Mouse (Mus musculus) adrenal gland (tissue): ENCODE measurements around the gene Fndc1.

ENCODE experiments used
- intact Hi-C: fragments of 180-260 bp; cut with DNase I; formaldehyde crosslinking; loops from one replicate; pipeline ENCODE4 v1.15.1; 2025

The Fndc1 gene

GRCm38 (mm10) chr17:7821553-7822186 lies 5.4 kb downstream of the Fndc1 start:
- intact Hi-C loops = loop anchor here (2.0 to 5.0 kb wide), 2 partner anchors 225 to 379 kb away; no protein-coding TSS in a partner anchor

GRCm38 (mm10) chr17:7820176-7820575 lies 6.9 kb downstream of the Fndc1 start:
- intact Hi-C loops = loop anchor here (5.0 kb wide), 1 partner anchor 378 kb away; no protein-coding TSS in a partner anchor

GRCm38 (mm10) chr17:7816602-7817001 lies 10.5 kb downstream of the Fndc1 start:
- intact Hi-C loops = no loop called here

GRCm38 (mm10) chr17:7814433-7814832 lies 12.7 kb downstream of the Fndc1 start:
- intact Hi-C loops = no loop called here

- intact Hi-C loops = no loop called here
These were observed 19.1 kb downstream of the Fndc1 start for GRCm38 (mm10) chr17:7808043-7808442.

GRCm38 (mm10) chr17:7805105-7805504 lies 22.0 kb downstream of the Fndc1 start:
- intact Hi-C loops = no loop called here

- intact Hi-C loops = no loop called here
These were observed 24.6 kb downstream of the Fndc1 start for GRCm38 (mm10) chr17:7802483-7802882.

- intact Hi-C loops = no loop called here
These were observed 27.2 kb downstream of the Fndc1 start for GRCm38 (mm10) chr17:7799894-7800293.

GRCm38 (mm10) chr17:7795584-7795983 lies 31.5 kb downstream of the Fndc1 start:
- intact Hi-C loops = no loop called here

GRCm38 (mm10) chr17:7795168-7795567 lies 31.9 kb downstream of the Fndc1 start:
- intact Hi-C loops = no loop called here

- intact Hi-C loops = no loop called here
These were observed 33.0 kb downstream of the Fndc1 start for GRCm38 (mm10) chr17:7794093-7794492.

- intact Hi-C loops = no loop called here
These were observed 36.6 kb downstream of the Fndc1 start for GRCm38 (mm10) chr17:7790512-7790911.

GRCm38 (mm10) chr17:7774101-7774500 lies 53.0 kb downstream of the Fndc1 start:
- intact Hi-C loops = no loop called here

- intact Hi-C loops = no loop called here
These were observed 67.3 kb downstream of the Fndc1 start for GRCm38 (mm10) chr17:7759786-7760185.

GRCm38 (mm10) chr17:7755001-7755400 lies 72.1 kb downstream of the Fndc1 start:
- intact Hi-C loops = no loop called here

GRCm38 (mm10) chr17:7753383-7753782 lies 73.7 kb downstream of the Fndc1 start:
- intact Hi-C loops = no loop called here

GRCm38 (mm10) chr17:7749051-7749815 lies 77.9 kb downstream of the Fndc1 start:
- intact Hi-C loops = no loop called here

GRCm38 (mm10) chr17:7746841-7747240 lies 80.3 kb downstream of the Fndc1 start:
- intact Hi-C loops = no loop called here

GRCm38 (mm10) chr17:7744976-7745375 lies 82.1 kb downstream of the Fndc1 start:
- intact Hi-C loops = no loop called here

GRCm38 (mm10) chr17:7740988-7741387 lies 86.1 kb downstream of the Fndc1 start:
- intact Hi-C loops = no loop called here

GRCm38 (mm10) chr17:7722991-7723390 lies 104.1 kb downstream of the Fndc1 start:
- intact Hi-C loops = no loop called here

GRCm38 (mm10) chr17:7718886-7719285 lies 108.2 kb downstream of the Fndc1 start:
- intact Hi-C loops = no loop called here

- intact Hi-C loops = no loop called here
These were observed 109.2 kb downstream of the Fndc1 start for GRCm38 (mm10) chr17:7717945-7718344.
